Mouse (Mus musculus) ES-E14 (cell line): ENCODE data around the gene Omp.

ENCODE experiments used
- CHD2 ChIP-seq: IDR thresholded peaks from 2 replicates; pipeline ENCODE4 v1.6.1; 2014; ENCODE audit warnings: mild to moderate bottlenecking, low read depth, low read length, inconsistent platforms
- HCFC1 ChIP-seq: IDR thresholded peaks from 2 replicates; pipeline ENCODE4 v1.6.1; 2012; ENCODE audit warnings: low read length, inconsistent platforms, borderline replicate concordance; ENCODE audit not compliant: insufficient read depth
- MAFK ChIP-seq: IDR thresholded peaks from 2 replicates; pipeline ENCODE4 v1.6.1; 2014; ENCODE audit warnings: mild to moderate bottlenecking, low read depth, low read length, inconsistent platforms; ENCODE audit not compliant: insufficient read depth

GRCm38 (mm10) chr7:98188238-98188637 lies 42.9 kb upstream of the Omp start:
- TF ChIP-seq CHD2, result no peak
- no peak for TF ChIP-seq HCFC1
- peak; percentile 85 for TF ChIP-seq MAFK
